Mouse (Mus musculus): ENCODE results near the gene Rap1gap.

- TF ChIP-seq POLR2A (IDR thresholded peaks at IDR 0.05; ENCODE audit: control insufficient read depth in 1 of 2, insufficient read depth in 1 of 2, low read depth in 1 of 2, low read length in 2 of 2, poor library complexity in 1 of 2) (no peak), ELF1 (IDR thresholded peaks at IDR 0.05; ENCODE audit: low read depth, low read length) (no peak), MXI1 (IDR thresholded peaks at IDR 0.05; ENCODE audit: low read depth, low read length) (no peak), USF1 (IDR thresholded peaks at IDR 0.05; ENCODE audit: low read depth, low read length) (no peak), CTCF (IDR thresholded peaks at IDR 0.05 in 2 of 3, conservative IDR thresholded peaks at IDR 0.05 in 1 of 3; ENCODE audit: control insufficient read depth in 1 of 3, insufficient read depth in 1 of 3, low read depth in 2 of 3, low read length in 3 of 3, poor library complexity in 1 of 3, severe bottlenecking in 1 of 3) (no peak), MYC (IDR thresholded peaks at IDR 0.05; ENCODE audit: low read depth, low read length) (no peak)
Measured at GRCm38 (mm10) chr4:137661078-137661450, 3.5 kb upstream of the Rap1gap start.

All from MEL (cell line).